Mouse (Mus musculus): Measurements from ENCODE around the gene 4930453N24Rik. TPM values are rescaled to one million over a fixed set of nuclear protein-coding genes. Genes with fewer than 3 reads are reported as not detected.

Gene 4930453N24Rik
- polyA plus RNA-seq, 2 experiments = 6.3 to 12.0 TPM

DNA sequence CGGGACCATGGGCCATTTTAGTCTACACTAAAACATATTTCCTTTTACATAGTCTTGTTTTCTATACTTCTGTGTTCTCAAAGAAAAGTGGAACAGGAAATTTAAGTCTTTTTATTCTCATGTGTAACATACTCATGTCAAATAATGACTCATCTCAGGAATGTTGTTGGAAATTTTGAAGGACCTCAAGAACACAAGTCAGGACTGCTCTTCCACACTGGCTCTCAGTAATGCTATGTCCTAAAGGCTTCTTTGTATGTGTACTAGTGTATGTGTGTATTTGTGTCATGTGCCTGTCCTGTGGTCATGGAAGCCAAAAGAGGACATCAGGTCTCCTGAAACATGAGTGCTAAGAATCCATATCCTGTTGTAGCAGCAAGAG lies 11.7 kb downstream of the 4930453N24Rik start:
- no peak overlapping the region for H3K4me2 ChIP-seq (ENCODE audit: low read depth)
- no peak overlapping the region for H3K27ac ChIP-seq
- ATAC-seq (ENCODE audit: insufficient read depth) = no peak
- H3K36me3 ChIP-seq (replicated peaks; ENCODE audit: control insufficient read depth, insufficient read depth, low read depth) = peaks cover 3% of the 10 kb centered on the region
- peaks cover 0 to 2% of the 10 kb centered on the region in 2 experiments; a peak in 1 of 4 replicates for H3K4me1 ChIP-seq (replicated peaks; ENCODE audit: control insufficient read depth in 2 of 2, insufficient read depth in 2 of 2, low read length in 1 of 2)
- no peak for TF ChIP-seq EP300 (IDR thresholded peaks at IDR 0.05; ENCODE audit: low read depth)
- no peaks in the 10 kb centered on the region for H3K27me3 ChIP-seq (ENCODE audit: control insufficient read depth, insufficient read depth, low read length)
- no peaks in the 10 kb centered on the region for H3K9me3 ChIP-seq (ENCODE audit: control insufficient read depth, low read length)
- WGBS (ENCODE audit: insufficient replicate concordance) = 24% methylated on average over 1 of the region's 1 CpGs
- H3K9ac ChIP-seq (replicated peaks) = no peak overlapping the region
- no peak overlapping the region for H3K4me3 ChIP-seq (ENCODE audit: insufficient read depth in 1 of 2, low read depth in 2 of 2, low read length in 2 of 2)
- DNase-seq (ENCODE audit: low read depth in 3 of 3, low spot score in 3 of 3) = no peak

DNA sequence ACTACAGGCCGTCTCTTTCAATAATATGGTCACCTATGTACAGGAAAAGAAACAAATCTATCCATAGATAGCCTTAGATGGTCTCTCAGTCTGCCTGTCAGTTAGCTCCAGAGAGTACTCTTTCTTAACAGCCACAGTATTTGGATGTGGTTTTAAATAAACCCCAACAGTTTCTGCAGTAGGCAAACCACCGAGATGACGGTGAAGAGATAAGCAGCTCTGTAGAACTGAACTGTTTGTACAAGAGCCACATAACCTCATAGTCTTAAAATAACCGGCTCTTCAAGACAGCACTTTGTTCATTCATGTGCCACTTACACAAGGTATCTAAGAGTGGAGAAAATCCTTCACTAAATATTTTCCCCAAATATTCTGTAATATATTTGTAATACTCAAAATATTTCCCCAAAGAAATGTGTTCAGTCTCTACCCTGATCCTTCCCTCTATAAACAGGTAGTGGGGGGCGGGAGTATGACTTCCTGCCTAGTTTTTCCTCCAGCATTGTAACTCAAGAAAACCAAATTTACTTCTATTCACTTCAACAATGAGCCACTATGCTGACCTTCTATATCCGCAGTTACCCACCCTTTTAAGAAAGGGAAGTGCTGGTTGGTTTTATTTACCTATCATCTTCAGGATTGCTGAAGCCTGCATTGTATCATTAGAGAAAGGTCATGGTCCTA lies 12.3 kb downstream of the 4930453N24Rik start:
- TF ChIP-seq EP300 (IDR thresholded peaks at IDR 0.05; ENCODE audit: low read depth) = 0 out of 2 replicates have a peak, but pooled peaks have one; percentile 17
- no peak for TF ChIP-seq CTCF (IDR thresholded peaks at IDR 0.05; ENCODE audit: low read depth)

GRCm38 (mm10) chr16:64757666-64758400 lies 13.1 kb downstream of the 4930453N24Rik start:
- Histone ChIP-seq H3K27me3 (ENCODE audit: control insufficient read depth, insufficient read depth, low read length) (no peaks in the 10 kb centered on the region), H3K9ac (replicated peaks) (no peak overlapping the region), H3K4me1 (replicated peaks; ENCODE audit: control insufficient read depth in 2 of 2, insufficient read depth in 2 of 2, low read length in 1 of 2) (peaks cover 0 to 2% of the 10 kb centered on the region in 2 experiments; a peak in 1 of 4 replicates), H3K9me3 (ENCODE audit: control insufficient read depth, low read length) (no peaks in the 10 kb centered on the region), H3K27ac (no peak overlapping the region), H3K4me2 (ENCODE audit: low read depth) (no peak overlapping the region), H3K36me3 (replicated peaks; ENCODE audit: control insufficient read depth, insufficient read depth, low read depth) (no peaks in the 10 kb centered on the region), H3K4me3 (ENCODE audit: insufficient read depth in 1 of 2, low read depth in 2 of 2, low read length in 2 of 2) (no peak overlapping the region)
- no peak for TF ChIP-seq EP300 (IDR thresholded peaks at IDR 0.05; ENCODE audit: low read depth)
- no peak for TF ChIP-seq CTCF (IDR thresholded peaks at IDR 0.05; ENCODE audit: low read depth)
- no peak for DNase-seq (ENCODE audit: low read depth in 3 of 3, low spot score in 3 of 3)
- ATAC-seq (ENCODE audit: insufficient read depth) = no peak
- 66% methylated on average over 7 of the region's 7 CpGs for WGBS (ENCODE audit: insufficient replicate concordance)

More for the DNA sequence above, 12.3 kb downstream of the 4930453N24Rik start:
- Histone ChIP-seq H3K27me3 (ENCODE audit: control insufficient read depth, insufficient read depth, low read length) (no peaks in the 10 kb centered on the region), H3K9ac (replicated peaks) (no peak overlapping the region), H3K27ac (no peak overlapping the region), H3K36me3 (replicated peaks; ENCODE audit: control insufficient read depth, insufficient read depth, low read depth) (peaks cover 3% of the 10 kb centered on the region; the same call in 1 of the 2 replicates), H3K4me2 (ENCODE audit: low read depth) (no peak overlapping the region), H3K4me1 (replicated peaks; ENCODE audit: control insufficient read depth in 2 of 2, insufficient read depth in 2 of 2, low read length in 1 of 2) (peaks cover 0 to 2% of the 10 kb centered on the region in 2 experiments; a peak in 1 of 4 replicates), H3K4me3 (ENCODE audit: insufficient read depth in 1 of 2, low read depth in 2 of 2, low read length in 2 of 2) (no peak overlapping the region), H3K9me3 (ENCODE audit: control insufficient read depth, low read length) (no peaks in the 10 kb centered on the region)
- WGBS (ENCODE audit: insufficient replicate concordance) = 5% methylated on average over 6 of the region's 6 CpGs
- peak; percentile 59; the same call in 1 of the 2 replicates for ATAC-seq (ENCODE audit: insufficient read depth)
- DNase-seq (ENCODE audit: low read depth in 3 of 3, low spot score in 3 of 3) = peak in 1 of 3 experiments; percentile 6

- H3K4me3 ChIP-seq (ENCODE audit: insufficient read depth in 1 of 2, low read depth in 2 of 2, low read length in 2 of 2) = no peak overlapping the region
- H3K4me1 ChIP-seq (replicated peaks; ENCODE audit: control insufficient read depth in 2 of 2, insufficient read depth in 2 of 2, low read length in 1 of 2) = peaks cover 0 to 2% of the 10 kb centered on the region in 2 experiments; a peak in 1 of 4 replicates
- H3K4me2 ChIP-seq (ENCODE audit: low read depth) = no peak overlapping the region
- H3K27me3 ChIP-seq (ENCODE audit: control insufficient read depth, insufficient read depth, low read length) = no peaks in the 10 kb centered on the region
- ATAC-seq (ENCODE audit: insufficient read depth) (no peak), DNase-seq (ENCODE audit: low read depth in 3 of 3, low spot score in 3 of 3) (no peak)
- 32% methylated on average over 6 of the region's 6 CpGs for WGBS (ENCODE audit: insufficient replicate concordance)
- H3K27ac ChIP-seq = no peak overlapping the region
- no peaks in the 10 kb centered on the region for H3K9me3 ChIP-seq (ENCODE audit: control insufficient read depth, low read length)
- no peaks in the 10 kb centered on the region for H3K36me3 ChIP-seq (replicated peaks; ENCODE audit: control insufficient read depth, insufficient read depth, low read depth)
- TF ChIP-seq CTCF (IDR thresholded peaks at IDR 0.05; ENCODE audit: low read depth) (no peak), EP300 (IDR thresholded peaks at IDR 0.05; ENCODE audit: low read depth) (no peak)
- H3K9ac ChIP-seq (replicated peaks) = no peak overlapping the region
These were observed 14.6 kb downstream of the 4930453N24Rik start for GRCm38 (mm10) chr16:64756321-64756720.

DNA sequence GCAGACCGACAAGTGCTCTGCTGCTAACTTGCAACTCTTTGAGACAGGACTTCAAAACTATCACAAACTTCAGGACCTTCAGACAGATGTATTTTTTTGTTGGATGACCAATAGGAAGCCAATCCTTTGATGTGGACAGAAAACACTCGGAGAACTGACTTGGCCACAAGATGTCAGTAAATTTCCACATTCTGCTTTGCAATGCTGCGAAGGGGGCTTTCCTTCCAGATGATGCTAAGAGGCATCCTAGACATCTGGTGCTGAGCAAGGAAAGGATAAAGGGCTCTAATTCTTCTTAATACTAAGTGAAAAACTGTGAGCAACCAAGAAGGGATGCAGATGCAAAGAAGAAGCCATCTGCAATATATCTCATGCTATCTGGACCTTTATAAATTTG lies 16.2 kb downstream of the 4930453N24Rik start:
- no peak overlapping the region for H3K27ac ChIP-seq
- WGBS (ENCODE audit: insufficient replicate concordance) = 31% methylated on average over 3 of the region's 3 CpGs
- no peak for ATAC-seq (ENCODE audit: insufficient read depth)
- no peaks in the 10 kb centered on the region for H3K9me3 ChIP-seq (ENCODE audit: control insufficient read depth, low read length)
- peaks cover 0 to 2% of the 10 kb centered on the region in 2 experiments; a peak in 1 of 4 replicates for H3K4me1 ChIP-seq (replicated peaks; ENCODE audit: control insufficient read depth in 2 of 2, insufficient read depth in 2 of 2, low read length in 1 of 2)
- no peaks in the 10 kb centered on the region for H3K36me3 ChIP-seq (replicated peaks; ENCODE audit: control insufficient read depth, insufficient read depth, low read depth)
- no peak overlapping the region for H3K9ac ChIP-seq (replicated peaks)
- H3K4me3 ChIP-seq (ENCODE audit: insufficient read depth in 1 of 2, low read depth in 2 of 2, low read length in 2 of 2) = no peak overlapping the region
- DNase-seq (ENCODE audit: low read depth in 3 of 3, low spot score in 3 of 3) = peak in 1 of 3 experiments; percentile 2
- no peak overlapping the region for H3K4me2 ChIP-seq (ENCODE audit: low read depth)
- H3K27me3 ChIP-seq (ENCODE audit: control insufficient read depth, insufficient read depth, low read length) = no peaks in the 10 kb centered on the region
- no peak for TF ChIP-seq EP300 (IDR thresholded peaks at IDR 0.05; ENCODE audit: low read depth)
- peak; percentile 32; the same call in 1 of the 2 replicates for TF ChIP-seq CTCF (IDR thresholded peaks at IDR 0.05; ENCODE audit: low read depth)
